Mouse (Mus musculus): ENCODE results near the gene Jaml.

DNA sequence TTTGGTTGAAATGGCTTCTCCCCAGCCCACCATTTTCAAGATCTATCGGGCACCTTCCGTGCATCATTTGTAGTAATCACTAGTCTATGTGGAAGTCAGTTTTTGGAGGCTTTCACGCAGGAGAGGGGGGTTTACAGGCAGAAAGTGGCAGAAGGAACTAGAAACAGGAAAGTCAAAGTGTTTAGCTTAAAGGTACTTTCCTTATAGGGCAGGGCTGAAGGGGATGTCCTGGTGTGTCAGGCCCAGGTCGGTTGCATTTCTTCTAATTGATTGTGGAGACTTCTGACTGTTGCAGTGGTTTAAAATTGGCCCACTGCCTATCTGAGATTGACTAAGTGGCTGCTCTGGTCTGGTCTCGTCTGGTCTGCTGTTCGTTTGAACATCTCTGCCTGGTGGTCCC, 48.6 kb upstream of the Jaml start:
- TF ChIP-seq POLR2A (IDR thresholded peaks at IDR 0.05; ENCODE audit: control insufficient read depth, extremely low read depth, insufficient read depth, low read length, poor library complexity) (no peak), CTCF (IDR thresholded peaks at IDR 0.05; ENCODE audit: borderline replicate concordance, control insufficient read depth, extremely low read depth, insufficient read depth, low read length, poor library complexity) (no peak)
